Mouse (Mus musculus): ENCODE results near the gene Rnf182. TPM values are rescaled to one million over a fixed set of nuclear protein-coding genes. Genes with fewer than 3 reads are reported as not detected.

Rnf182 gene
- polyA plus RNA-seq, 1 experiment from 2014 or later, result 32.8 TPM

- ATAC-seq (replicated peaks), result no peak
- no peaks in the 10 kb centered on the region for H3K4me1 ChIP-seq
- no peaks in the 10 kb centered on the region for H3K9me3 ChIP-seq
- H3K27ac ChIP-seq, result no peak overlapping the region
- H3K4me3 ChIP-seq, result no peak overlapping the region
- H3K27me3 ChIP-seq (replicated peaks), result no peaks in the 10 kb centered on the region
- no peak overlapping the region for H3K4me2 ChIP-seq
- H3K36me3 ChIP-seq (replicated peaks), result no peaks in the 10 kb centered on the region
- no peak overlapping the region for H3K9ac ChIP-seq
- WGBS, result 89% methylated on average over 6 of the region's 6 CpGs
Observed at GRCm38 (mm10) chr13:43666920-43667319, 51.4 kb downstream of the Rnf182 start.

- Histone ChIP-seq H3K4me2 (no peak overlapping the region), H3K36me3 (replicated peaks) (no peaks in the 10 kb centered on the region), H3K27me3 (replicated peaks) (no peaks in the 10 kb centered on the region), H3K27ac (no peak overlapping the region), H3K4me3 (no peak overlapping the region), H3K9me3 (no peaks in the 10 kb centered on the region), H3K9ac (no peak overlapping the region), H3K4me1 (no peaks in the 10 kb centered on the region)
- 82% methylated on average over 8 of the region's 8 CpGs for WGBS
- ATAC-seq (replicated peaks), result no peak
Observed at GRCm38 (mm10) chr13:43677159-43677882, 61.8 kb downstream of the Rnf182 start.

- 84% methylated on average over 5 of the region's 5 CpGs for WGBS
- no peaks in the 10 kb centered on the region for H3K27me3 ChIP-seq (replicated peaks)
- ATAC-seq (replicated peaks), result no peak
- H3K36me3 ChIP-seq (replicated peaks), result no peaks in the 10 kb centered on the region
- no peak overlapping the region for H3K27ac ChIP-seq
- no peaks in the 10 kb centered on the region for H3K9me3 ChIP-seq
- no peak overlapping the region for H3K4me2 ChIP-seq
- no peak overlapping the region for H3K4me3 ChIP-seq
- no peak overlapping the region for H3K9ac ChIP-seq
- no peaks in the 10 kb centered on the region for H3K4me1 ChIP-seq
Observed at GRCm38 (mm10) chr13:43677883-43678244, 62.4 kb downstream of the Rnf182 start.

DNA sequence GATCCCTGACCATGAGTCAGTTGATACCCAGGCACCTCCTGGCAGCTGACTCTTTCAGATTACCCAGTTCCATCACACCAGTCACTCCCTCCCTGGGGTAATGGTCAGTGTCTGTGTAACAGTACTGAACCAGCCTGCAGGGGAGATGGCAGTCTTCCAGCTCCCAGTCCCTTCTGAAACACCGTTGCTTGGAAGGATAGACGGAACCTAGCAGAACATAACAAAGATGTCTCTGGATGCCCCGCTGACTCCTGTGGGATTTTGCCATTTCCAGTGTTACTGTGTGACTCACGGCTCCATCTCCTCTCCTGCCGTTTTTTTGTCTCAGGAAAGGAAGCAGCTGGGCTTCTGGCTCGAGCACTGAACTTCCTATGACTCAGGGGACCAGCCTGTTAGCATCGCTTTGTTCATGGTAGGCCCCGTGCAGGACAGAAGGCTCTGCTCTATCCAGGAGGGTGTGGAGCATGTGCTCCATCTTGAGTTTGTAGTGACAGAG lies 69.0 kb downstream of the Rnf182 start:
- H3K4me2 ChIP-seq, result no peak overlapping the region
- no peaks in the 10 kb centered on the region for H3K27me3 ChIP-seq (replicated peaks)
- peaks cover 7% of the 10 kb centered on the region for H3K4me1 ChIP-seq
- no peaks in the 10 kb centered on the region for H3K36me3 ChIP-seq (replicated peaks)
- ATAC-seq (replicated peaks), result no peak
- 36% methylated on average over 8 of the region's 8 CpGs for WGBS
- 0 out of 2 replicates have a peak overlapping the region, but pooled peaks have one; percentile 8 for H3K27ac ChIP-seq
- H3K9ac ChIP-seq, result no peak overlapping the region
- no peak overlapping the region for H3K4me3 ChIP-seq
- no peaks in the 10 kb centered on the region for H3K9me3 ChIP-seq

DNA sequence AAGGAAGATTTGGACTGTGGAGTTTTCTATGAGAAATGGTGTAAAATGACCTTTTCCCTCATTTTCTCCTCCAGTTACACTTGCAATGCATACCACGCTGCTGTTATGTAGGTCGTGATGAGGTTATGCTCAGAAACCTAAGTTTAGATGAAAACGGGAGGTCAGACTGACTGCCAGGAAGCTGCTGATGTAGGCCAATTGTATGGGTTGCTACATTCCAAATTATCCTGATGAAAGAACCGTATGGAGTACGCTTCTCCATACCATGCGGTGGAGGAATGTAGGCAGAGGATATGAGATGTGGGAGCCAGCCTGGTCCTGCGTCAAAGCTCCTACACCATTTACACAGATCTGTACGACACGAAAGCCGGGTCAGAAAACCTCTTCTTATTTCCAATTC lies 72.6 kb downstream of the Rnf182 start:
- H3K36me3 ChIP-seq (replicated peaks), result no peaks in the 10 kb centered on the region
- no peak for ATAC-seq (replicated peaks)

DNA sequence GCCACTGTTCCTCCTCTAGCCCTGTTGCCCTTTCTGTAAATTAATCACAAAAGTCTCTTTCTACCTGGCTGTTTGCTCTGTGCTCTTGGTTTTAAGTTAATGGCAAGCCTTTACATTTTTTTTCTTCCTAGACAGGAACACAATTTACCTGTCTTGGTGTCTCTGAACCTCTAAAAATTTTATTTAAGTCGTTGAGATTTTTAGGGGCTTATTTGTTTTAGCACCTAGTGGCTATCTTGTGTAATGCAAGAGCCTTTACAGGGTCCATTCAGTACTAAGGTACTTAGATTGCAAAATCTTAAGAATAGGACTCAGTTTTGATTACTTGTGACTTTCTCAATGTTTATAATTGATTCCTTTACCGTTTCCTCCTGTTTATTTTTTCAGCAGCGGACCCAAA lies 76.2 kb downstream of the Rnf182 start:
- peaks cover 6% of the 10 kb centered on the region for H3K4me1 ChIP-seq
- H3K36me3 ChIP-seq (replicated peaks), result no peaks in the 10 kb centered on the region
- H3K4me3 ChIP-seq, result no peak overlapping the region
- no peak overlapping the region for H3K9ac ChIP-seq
- H3K4me2 ChIP-seq, result no peak overlapping the region
- H3K27ac ChIP-seq, result no peak overlapping the region
- no peak for ATAC-seq (replicated peaks)
- no peaks in the 10 kb centered on the region for H3K27me3 ChIP-seq (replicated peaks)
- 69% methylated on average over 3 of the region's 3 CpGs for WGBS
- no peaks in the 10 kb centered on the region for H3K9me3 ChIP-seq

More for the DNA sequence above, 72.6 kb downstream of the Rnf182 start:
- WGBS, result 91% methylated on average over 10 of the region's 10 CpGs
- Histone ChIP-seq H3K4me1 (peaks cover 13% of the 10 kb centered on the region), H3K9ac (no peak overlapping the region), H3K9me3 (no peaks in the 10 kb centered on the region), H3K4me2 (no peak overlapping the region), H3K4me3 (no peak overlapping the region), H3K27me3 (replicated peaks) (no peaks in the 10 kb centered on the region), H3K27ac (no peak overlapping the region)

DNA sequence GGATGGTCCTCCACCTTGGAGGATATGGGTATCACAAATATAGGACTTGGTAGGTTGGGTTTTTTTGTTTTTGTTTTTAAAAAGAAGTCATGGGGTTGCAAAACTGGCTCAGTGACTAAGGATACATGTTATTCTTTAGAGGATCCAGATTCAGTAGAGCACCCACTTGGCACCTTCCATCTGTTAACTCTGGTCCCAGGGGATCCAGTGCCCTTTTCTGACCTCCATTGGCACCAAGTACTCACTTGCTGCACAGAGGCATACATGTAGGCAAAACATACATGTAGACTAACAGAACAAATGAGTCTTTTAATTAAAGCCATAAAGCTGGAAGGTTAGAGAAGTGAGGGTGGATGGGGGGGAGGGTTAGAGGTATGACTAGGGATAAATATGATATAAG lies 80.0 kb downstream of the Rnf182 start:
- Histone ChIP-seq H3K4me1 (peaks cover 6% of the 10 kb centered on the region), H3K27me3 (replicated peaks) (no peaks in the 10 kb centered on the region), H3K27ac (no peak overlapping the region), H3K4me3 (no peak overlapping the region), H3K9ac (no peak overlapping the region), H3K4me2 (no peak overlapping the region), H3K9me3 (no peaks in the 10 kb centered on the region), H3K36me3 (replicated peaks) (no peaks in the 10 kb centered on the region)
- no peak for ATAC-seq (replicated peaks)

GRCm38 (mm10) chr13:43696011-43696410 lies 80.5 kb downstream of the Rnf182 start:
- no peak overlapping the region for H3K4me2 ChIP-seq
- ATAC-seq (replicated peaks), result no peak

DNA sequence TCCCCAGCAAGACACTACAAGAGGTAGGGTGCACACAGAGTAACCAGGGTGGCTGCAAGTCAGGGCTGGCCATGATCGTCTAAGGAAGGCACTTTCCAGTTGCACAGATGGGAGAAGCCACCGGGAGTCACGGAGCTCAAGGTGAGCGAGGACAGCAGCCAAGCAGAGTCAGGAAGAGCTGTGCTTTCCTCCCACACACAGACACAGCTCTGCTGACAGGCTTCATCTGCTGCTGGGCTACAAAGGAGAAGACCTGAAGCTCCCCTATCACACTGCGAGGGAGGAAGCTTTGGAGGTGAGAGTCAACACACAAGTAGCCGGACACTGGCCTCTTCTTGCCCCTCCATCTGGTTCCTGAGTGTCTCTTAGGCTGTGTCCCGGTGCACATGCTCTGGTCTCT lies 83.0 kb downstream of the Rnf182 start:
- Histone ChIP-seq H3K4me1 (no peaks in the 10 kb centered on the region), H3K27me3 (replicated peaks) (no peaks in the 10 kb centered on the region), H3K36me3 (replicated peaks) (no peaks in the 10 kb centered on the region), H3K4me2 (no peak overlapping the region), H3K9me3 (no peaks in the 10 kb centered on the region), H3K9ac (no peak overlapping the region), H3K4me3 (no peak overlapping the region), H3K27ac (no peak overlapping the region)
- WGBS, result 83% methylated on average over 7 of the region's 7 CpGs
- no peak for ATAC-seq (replicated peaks)

More at GRCm38 (mm10) chr13:43696011-43696410, 80.5 kb downstream of the Rnf182 start:
- WGBS, result 85% methylated on average over 7 of the region's 7 CpGs
- Histone ChIP-seq H3K27ac (no peak overlapping the region), H3K9me3 (no peaks in the 10 kb centered on the region), H3K4me1 (peaks cover 2% of the 10 kb centered on the region), H3K9ac (no peak overlapping the region), H3K36me3 (replicated peaks) (no peaks in the 10 kb centered on the region), H3K27me3 (replicated peaks) (no peaks in the 10 kb centered on the region), H3K4me3 (no peak overlapping the region)

GRCm38 (mm10) chr13:43703471-43703870 lies 88.0 kb downstream of the Rnf182 start:
- Histone ChIP-seq H3K9me3 (no peaks in the 10 kb centered on the region), H3K4me3 (no peak overlapping the region), H3K9ac (no peak overlapping the region), H3K4me2 (no peak overlapping the region), H3K27ac (no peak overlapping the region), H3K4me1 (no peaks in the 10 kb centered on the region), H3K36me3 (replicated peaks) (no peaks in the 10 kb centered on the region), H3K27me3 (replicated peaks) (no peaks in the 10 kb centered on the region)
- 42% methylated on average over 7 of the region's 7 CpGs for WGBS
- ATAC-seq (replicated peaks), result no peak

DNA sequence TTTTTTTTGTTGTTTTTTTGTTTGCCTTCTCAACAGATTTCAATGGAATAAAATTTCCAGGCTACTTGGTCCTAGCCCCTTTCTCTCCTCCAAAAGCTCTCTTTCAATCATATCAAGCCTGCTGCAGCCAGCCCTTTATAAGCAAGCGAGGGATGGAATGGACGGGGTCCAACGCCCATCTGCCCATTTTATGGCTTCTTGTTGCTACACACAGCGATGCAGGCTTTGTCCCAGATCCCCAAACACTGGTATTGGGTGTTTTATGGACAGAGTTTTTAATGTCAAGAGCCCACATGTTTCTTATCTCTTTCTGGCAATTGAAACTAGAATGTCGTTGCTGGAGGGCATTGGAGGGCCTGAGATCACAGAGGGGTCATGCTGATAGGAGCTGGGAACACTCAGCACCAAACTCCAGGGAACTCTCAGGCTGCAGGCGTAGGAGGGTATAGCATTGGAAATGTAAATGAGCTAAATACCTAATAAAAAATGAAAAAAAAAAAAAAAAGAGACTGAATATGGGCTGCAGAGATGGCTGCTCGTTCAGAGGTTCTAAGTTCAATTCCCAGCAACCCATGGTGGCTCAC lies 89.1 kb downstream of the Rnf182 start:
- WGBS, result 69% methylated on average over 7 of the region's 7 CpGs
- H3K4me3 ChIP-seq, result no peak overlapping the region
- no peak overlapping the region for H3K9ac ChIP-seq
- ATAC-seq (replicated peaks), result no peak
- H3K36me3 ChIP-seq (replicated peaks), result no peaks in the 10 kb centered on the region
- no peaks in the 10 kb centered on the region for H3K27me3 ChIP-seq (replicated peaks)
- no peaks in the 10 kb centered on the region for H3K4me1 ChIP-seq
- H3K9me3 ChIP-seq, result no peaks in the 10 kb centered on the region
- H3K27ac ChIP-seq, result no peak overlapping the region
- H3K4me2 ChIP-seq, result no peak overlapping the region

- no peak for ATAC-seq (replicated peaks)
- H3K27ac ChIP-seq, result no peak overlapping the region
Observed at GRCm38 (mm10) chr13:43706387-43706786, 90.9 kb downstream of the Rnf182 start.

DNA sequence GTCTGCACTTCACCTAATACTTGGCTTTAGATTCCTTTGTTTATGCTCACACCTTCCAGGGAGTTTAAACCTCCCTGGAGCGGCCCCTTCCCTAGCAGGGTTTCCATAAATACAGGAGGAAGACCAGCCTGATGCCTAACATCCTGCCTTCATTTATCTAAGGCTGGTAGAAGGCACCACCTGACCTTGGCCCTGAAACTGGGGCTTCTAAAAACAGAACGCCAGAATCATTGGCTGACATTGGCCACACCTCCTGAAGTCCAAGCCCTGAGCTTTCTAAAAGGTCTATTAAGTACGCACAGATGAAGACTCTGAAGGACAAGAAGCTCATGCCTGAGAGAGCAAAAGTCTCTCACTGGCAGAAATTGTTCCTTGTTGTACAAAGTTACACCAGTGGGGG lies 94.0 kb downstream of the Rnf182 start:
- no peak overlapping the region for H3K4me3 ChIP-seq
- no peak overlapping the region for H3K4me2 ChIP-seq
- no peaks in the 10 kb centered on the region for H3K27me3 ChIP-seq (replicated peaks)
- no peak for ATAC-seq (replicated peaks)
- no peaks in the 10 kb centered on the region for H3K9me3 ChIP-seq
- H3K36me3 ChIP-seq (replicated peaks), result no peaks in the 10 kb centered on the region
- H3K9ac ChIP-seq, result no peak overlapping the region
- whole genome bisulfite sequencing, result 73% methylated on average over 3 of the region's 3 CpGs
- no peak overlapping the region for H3K27ac ChIP-seq
- H3K4me1 ChIP-seq, result peaks cover 3% of the 10 kb centered on the region; the same call in 1 of the 2 replicates

More at GRCm38 (mm10) chr13:43706387-43706786, 90.9 kb downstream of the Rnf182 start:
- Histone ChIP-seq H3K4me2 (no peak overlapping the region), H3K4me3 (no peak overlapping the region), H3K9ac (no peak overlapping the region), H3K4me1 (no peaks in the 10 kb centered on the region), H3K27me3 (replicated peaks) (no peaks in the 10 kb centered on the region), H3K36me3 (replicated peaks) (no peaks in the 10 kb centered on the region), H3K9me3 (no peaks in the 10 kb centered on the region)
- WGBS, result 83% methylated on average over 4 of the region's 4 CpGs
